8 mouse cellular contexts compared by ENCODE assay signal in the genomic region with DNA sequence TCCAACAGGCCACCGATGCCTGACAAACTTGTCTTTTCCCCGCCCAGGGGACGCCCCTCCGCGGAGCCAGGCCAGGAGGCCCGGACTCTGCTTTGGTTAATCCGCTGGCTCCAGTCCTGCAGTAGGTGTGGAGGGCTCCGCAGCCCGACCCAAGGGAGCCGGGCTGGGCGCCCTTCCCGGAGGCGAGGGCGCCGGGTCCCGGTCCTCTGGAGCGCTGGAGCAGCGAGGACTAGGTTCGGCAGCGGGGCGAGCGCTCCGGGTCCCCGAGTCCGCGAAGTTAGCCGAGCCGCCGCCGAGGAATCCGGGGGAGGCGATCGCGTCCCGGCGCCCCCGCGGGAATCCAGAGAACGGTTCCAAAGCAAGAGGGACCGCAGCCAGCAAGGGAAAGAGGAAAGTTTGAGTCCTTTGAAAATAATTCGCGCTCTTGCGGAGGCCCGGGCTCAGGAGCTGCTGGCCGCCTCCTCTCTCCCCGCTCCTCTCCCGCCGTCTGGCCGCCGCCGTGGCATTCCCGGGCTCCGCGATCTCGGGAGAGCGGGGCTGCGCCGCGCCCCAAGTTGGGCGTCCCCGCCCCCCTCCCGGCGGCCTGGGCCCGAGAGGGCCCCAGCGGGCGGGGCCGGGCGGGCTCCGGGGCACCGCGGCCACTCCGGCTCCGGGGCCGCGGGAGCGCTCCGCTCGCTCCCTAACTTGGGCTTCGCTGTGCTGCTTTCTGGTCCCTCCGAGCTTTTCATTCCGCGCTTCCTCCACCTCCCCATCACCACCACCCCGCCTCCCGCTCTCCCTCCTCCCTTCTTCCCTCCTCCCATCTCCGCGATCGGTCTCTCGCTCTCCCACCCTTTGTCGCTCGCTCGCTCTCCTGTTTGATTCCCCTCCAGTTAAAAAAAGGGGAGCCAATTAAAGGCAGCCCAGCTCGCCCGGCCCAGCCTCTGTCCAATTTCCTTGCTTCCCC.
DNase-seq lines count a peak whose midpoint lies in the region; ATAC-seq lines count a peak whose summit lies in the region.

No protein-coding gene starts in this region.

- WGBS in kidney, embryonic 14.5 days: under 1% methylated on average over 56 of the region's 93 CpGs
- WGBS in liver, embryonic 11.5 days: under 1% methylated on average over 80 of the region's 93 CpGs
- WGBS in neural tube, embryonic 15.5 days: under 1% methylated on average over 84 of the region's 93 CpGs

- no peaks in the 10 kb centered on the region for H3K36me3 ChIP-seq in kidney, embryonic 14.5 days (ENCODE audit: control insufficient read depth, insufficient read depth, low read length)
- H3K36me3 ChIP-seq in liver, embryonic 11.5 days (ENCODE audit: control insufficient read depth, insufficient read depth, low read length): no peaks in the 10 kb centered on the region
- no peaks in the 10 kb centered on the region for H3K36me3 ChIP-seq in neural tube, embryonic 15.5 days

- DNase-seq in thymus, postnatal 25 days: peak; percentile 18
- no peak for DNase-seq in thymus, postnatal 0 days (ENCODE audit: low spot score)
- peak; percentile 55 to 63 for DNase-seq in cerebellum, postnatal 36 days
- peak; percentile 59 for DNase-seq in gastrocnemius, postnatal 25 days
- DNase-seq in liver, embryonic 11.5 days (ENCODE audit: low spot score): peak; percentile 77

- H3K9me3 ChIP-seq in kidney, embryonic 14.5 days (ENCODE audit: control insufficient read depth, low read length): no peaks in the 10 kb centered on the region
- H3K9me3 ChIP-seq in liver, embryonic 11.5 days (ENCODE audit: control insufficient read depth, low read length): no peaks in the 10 kb centered on the region
- no peaks in the 10 kb centered on the region for H3K9me3 ChIP-seq in neural tube, embryonic 15.5 days (replicated peaks)

- peak overlapping the region; percentile 100 for H3K4me2 ChIP-seq in kidney, embryonic 14.5 days (replicated peaks; ENCODE audit: low read depth, low read length)
- peak overlapping the region; percentile 100 for H3K4me2 ChIP-seq in liver, embryonic 11.5 days
- H3K4me2 ChIP-seq in neural tube, embryonic 15.5 days: peak overlapping the region; percentile 97

- H3K4me1 ChIP-seq in kidney, embryonic 14.5 days (ENCODE audit: control insufficient read depth, insufficient read depth, low read length): peaks cover 11% of the 10 kb centered on the region
- peaks cover 34% of the 10 kb centered on the region for H3K4me1 ChIP-seq in liver, embryonic 11.5 days (replicated peaks; ENCODE audit: control insufficient read depth, insufficient read depth, low read length)
- peaks cover 77% of the 10 kb centered on the region for H3K4me1 ChIP-seq in neural tube, embryonic 15.5 days

- H3K4me3 ChIP-seq in kidney, embryonic 14.5 days (ENCODE audit: low read length): peak overlapping the region; percentile 66
- H3K4me3 ChIP-seq in liver, embryonic 11.5 days (ENCODE audit: low read depth, low read length): peak overlapping the region; percentile 70
- peak overlapping the region; percentile 61 for H3K4me3 ChIP-seq in neural tube, embryonic 15.5 days (replicated peaks)

- H3K9ac ChIP-seq in kidney, embryonic 14.5 days (ENCODE audit: low read depth, low read length): peak overlapping the region; percentile 66
- H3K9ac ChIP-seq in liver, embryonic 11.5 days (ENCODE audit: low read depth, low read length): peak overlapping the region; percentile 67
- peak overlapping the region; percentile 72 for H3K9ac ChIP-seq in neural tube, embryonic 15.5 days (replicated peaks)

- H3K27me3 ChIP-seq in kidney, embryonic 14.5 days (ENCODE audit: control insufficient read depth, insufficient read depth, low read length): peaks cover 74% of the 10 kb centered on the region
- peaks cover 86% of the 10 kb centered on the region for H3K27me3 ChIP-seq in liver, embryonic 11.5 days (replicated peaks; ENCODE audit: control insufficient read depth, insufficient read depth, low read length)
- H3K27me3 ChIP-seq in neural tube, embryonic 15.5 days (replicated peaks): peaks cover 27% of the 10 kb centered on the region

- peak overlapping the region; percentile 30; the same call in 1 of the 2 replicates for H3K27ac ChIP-seq in kidney, embryonic 14.5 days (ENCODE audit: low read depth, low read length)
- H3K27ac ChIP-seq in liver, embryonic 11.5 days (ENCODE audit: low read depth, low read length): peak overlapping the region; percentile 48
- H3K27ac ChIP-seq in neural tube, embryonic 15.5 days (replicated peaks): peak overlapping the region; percentile 85

- ATAC-seq in kidney, embryonic 14.5 days (ENCODE audit: low FRiP score, low TSS enrichment): peak; percentile 30
- 0 out of 2 replicates have a peak, but pooled peaks have one; percentile 16 for ATAC-seq in liver, embryonic 11.5 days (replicated peaks; ENCODE audit: low FRiP score)
- peak; percentile 66 for ATAC-seq in neural tube, embryonic 15.5 days (ENCODE audit: low FRiP score)
- no peak for ATAC-seq in megakaryocyte progenitor cell, adult 5-6 weeks (replicated peaks; ENCODE audit: poor library complexity)

Comparison
In these comparisons a context has a peak if more than half of its experiments do, and no peak if none do; other contexts are left out.
1. H3K27ac ChIP-seq: peak in every context shown above with its lines; median percentile 85 in neural tube, embryonic 15.5 days; 48 in liver, embryonic 11.5 days; 30 in kidney, embryonic 14.5 days.